Mouse (Mus musculus) 3134 (cell line): ENCODE data around the gene Zfp1.

Experiments
- DNase-seq: peaks from one replicate; pipeline ENCODE4 v3.0.0-alpha.2; 2011; ENCODE audit warnings: low spot score; ENCODE audit not compliant: insufficient read length; ENCODE audit errors: extremely low read depth

Zfp1 gene

GRCm38 (mm10) chr8:111658819-111659423 lies 15.7 kb downstream of the Zfp1 start:
- peak; percentile 49 for DNase-seq

DNA sequence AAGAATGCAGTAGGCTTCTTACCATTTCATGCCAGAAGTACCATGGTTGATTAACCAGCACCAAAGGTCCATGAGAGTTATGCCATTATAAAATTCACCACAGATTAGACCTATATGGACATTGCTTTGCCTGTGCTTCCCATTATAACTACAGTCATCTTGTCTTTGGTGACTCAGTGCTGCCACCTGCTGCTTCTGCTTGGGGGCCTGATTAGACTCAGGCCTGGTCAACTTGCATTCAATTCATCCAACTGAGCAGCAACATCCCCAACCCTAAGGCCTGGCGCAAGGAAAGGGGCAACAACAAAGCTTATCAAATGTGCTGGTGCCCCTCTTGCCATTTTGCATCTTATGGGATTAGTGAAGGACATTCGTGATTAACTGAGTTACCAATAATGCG lies 19.3 kb downstream of the Zfp1 start:
- peak; percentile 24 for DNase-seq

- no peak for DNase-seq
Observed at GRCm38 (mm10) chr8:111666751-111667150, 23.6 kb downstream of the Zfp1 start.

DNA sequence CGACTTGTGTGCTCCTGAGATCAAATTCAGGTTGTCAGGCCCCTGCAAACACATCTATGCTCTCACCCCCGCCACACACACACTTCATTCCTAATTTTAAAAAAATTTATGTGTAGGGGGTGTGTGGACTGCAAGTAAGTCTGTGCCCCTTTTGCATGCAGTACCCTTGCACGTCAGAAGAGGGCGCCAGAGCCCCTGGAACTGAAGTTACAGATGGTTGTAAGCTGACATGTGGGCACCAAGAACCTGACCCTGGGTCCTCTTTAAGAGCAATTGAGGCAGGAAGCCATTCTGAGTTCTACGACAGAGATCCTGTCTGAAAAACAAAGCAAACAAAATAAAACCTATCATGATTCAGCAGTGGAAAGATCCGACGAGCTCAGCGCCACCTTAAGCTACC lies 33.0 kb downstream of the Zfp1 start:
- DNase-seq, result no peak

- DNase-seq, result no peak
Observed at GRCm38 (mm10) chr8:111678111-111678510, 34.9 kb downstream of the Zfp1 start.

DNA sequence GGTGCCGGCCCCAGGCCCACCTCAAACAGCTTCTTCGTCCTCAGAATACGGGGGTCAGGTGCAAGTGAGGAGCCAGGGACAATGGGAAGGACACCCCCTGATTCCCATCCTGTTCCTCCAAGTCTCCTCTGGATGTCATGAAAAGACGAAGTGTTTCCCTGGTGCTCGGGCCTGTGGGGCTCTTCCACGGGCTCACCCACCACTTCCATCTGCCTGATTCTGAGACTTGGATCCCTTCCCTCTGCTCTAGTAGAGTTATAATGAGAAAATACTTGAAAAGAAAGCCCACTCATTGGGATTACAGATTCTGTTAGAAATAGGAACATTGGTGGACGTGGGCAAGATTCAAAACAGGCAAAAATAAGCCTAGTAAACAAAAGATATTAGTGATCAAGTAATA lies 35.6 kb downstream of the Zfp1 start:
- DNase-seq, result no peak

DNA sequence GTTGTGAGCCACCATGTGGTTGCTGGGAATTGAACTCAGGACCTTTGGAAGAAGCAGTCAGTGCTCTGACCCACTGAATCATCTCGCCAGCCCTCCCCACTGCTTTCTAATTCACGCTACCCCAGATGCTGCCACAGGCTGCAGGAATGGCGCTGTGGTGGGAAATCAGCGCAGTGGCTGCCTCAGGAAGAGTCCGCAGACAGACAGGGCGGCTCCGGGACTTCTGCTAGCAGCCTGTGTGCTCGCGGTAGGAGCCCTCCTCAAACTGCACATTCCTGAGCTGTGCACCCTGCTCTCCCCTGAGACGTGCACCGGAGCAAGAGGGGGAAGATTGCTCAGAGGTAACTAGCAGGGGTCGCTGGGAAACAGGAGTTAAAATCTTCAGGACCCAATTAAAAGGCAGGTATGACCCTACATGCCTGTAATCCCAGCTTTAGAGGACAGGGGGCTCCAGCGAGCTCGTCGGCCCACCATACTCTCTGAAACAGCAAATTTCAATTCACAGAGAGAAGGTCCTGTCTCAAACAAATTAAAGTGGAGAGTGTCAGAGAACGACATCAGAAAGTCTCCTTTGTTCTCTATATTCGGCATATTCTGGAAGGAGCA lies 37.3 kb downstream of the Zfp1 start:
- DNase-seq, result no peak

GRCm38 (mm10) chr8:111681153-111681552 lies 38.0 kb downstream of the Zfp1 start:
- DNase-seq, result no peak

GRCm38 (mm10) chr8:111682521-111682920 lies 39.3 kb downstream of the Zfp1 start:
- no peak for DNase-seq

- DNase-seq, result no peak
Observed at GRCm38 (mm10) chr8:111686881-111687280, 43.7 kb downstream of the Zfp1 start.

DNA sequence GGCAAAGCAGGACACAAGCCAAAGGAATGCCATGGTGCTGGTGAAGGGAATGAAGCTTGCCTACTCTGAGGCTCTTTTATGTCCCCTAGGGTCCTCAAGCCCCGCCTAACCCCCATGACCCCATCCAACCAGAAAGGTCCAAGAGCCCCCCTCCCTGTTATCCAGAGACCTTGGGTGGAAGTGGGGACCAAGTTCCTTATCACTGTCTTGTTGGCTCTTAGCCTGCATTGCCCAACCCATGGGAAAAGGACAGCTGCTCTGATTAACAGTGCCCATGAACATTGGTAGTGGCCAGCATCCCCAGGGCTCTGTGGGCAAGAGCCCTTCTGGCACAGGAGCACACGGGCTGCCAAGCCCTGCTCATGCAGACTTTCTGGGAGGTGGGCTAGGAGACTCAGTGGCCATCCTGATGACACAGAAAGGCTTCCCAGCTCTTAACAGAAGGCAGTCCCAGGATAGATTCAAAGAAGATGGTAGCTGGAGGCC lies 47.8 kb downstream of the Zfp1 start, which contains the start of gene Ctrb1:
Gene Ctrb1 (minus strand): TSS at position 51 of the 486 bp plus-strand sequence.
- DNase-seq, result no peak

GRCm38 (mm10) chr8:111693261-111693741 lies 50.1 kb downstream of the Zfp1 start:
- DNase-seq, result no peak

DNA sequence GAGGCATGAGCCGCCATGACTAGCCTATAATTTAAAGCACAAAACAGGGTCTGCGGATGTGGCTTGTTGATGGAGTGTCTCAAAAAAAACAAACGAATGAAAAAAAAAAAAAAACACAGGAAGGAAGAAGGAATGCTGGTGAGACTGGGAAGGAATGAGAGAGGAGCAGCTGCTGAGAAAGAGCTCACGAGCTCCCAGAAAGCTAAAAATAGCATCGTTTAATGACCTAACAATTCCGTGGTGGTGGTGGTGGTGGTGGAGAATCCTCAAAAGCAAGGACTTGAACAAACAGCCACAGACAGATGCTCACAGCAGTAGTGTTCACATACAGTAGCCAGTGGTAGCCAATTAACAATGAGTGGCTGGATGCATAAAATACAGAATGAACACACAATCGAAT lies 52.2 kb downstream of the Zfp1 start:
- DNase-seq, result no peak

DNA sequence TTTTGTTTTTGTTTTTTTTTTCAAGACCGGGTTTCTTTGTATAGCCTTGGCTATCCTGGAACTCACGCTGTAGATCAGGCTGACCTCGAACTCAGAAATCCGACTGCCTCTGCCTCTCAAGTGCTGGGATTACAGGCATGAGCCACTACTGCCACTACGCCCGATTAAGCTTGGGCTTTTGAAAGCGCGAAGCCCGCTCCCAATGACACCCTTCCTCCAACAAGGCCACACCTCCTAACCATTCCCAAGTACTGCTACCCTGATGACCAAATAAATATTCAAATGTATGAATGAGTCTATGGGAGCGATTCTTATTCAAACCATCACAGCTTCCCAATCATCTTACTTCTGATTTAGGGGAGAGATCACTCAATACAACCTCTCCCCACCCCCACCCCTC lies 54.5 kb downstream of the Zfp1 start:
- no peak for DNase-seq

DNA sequence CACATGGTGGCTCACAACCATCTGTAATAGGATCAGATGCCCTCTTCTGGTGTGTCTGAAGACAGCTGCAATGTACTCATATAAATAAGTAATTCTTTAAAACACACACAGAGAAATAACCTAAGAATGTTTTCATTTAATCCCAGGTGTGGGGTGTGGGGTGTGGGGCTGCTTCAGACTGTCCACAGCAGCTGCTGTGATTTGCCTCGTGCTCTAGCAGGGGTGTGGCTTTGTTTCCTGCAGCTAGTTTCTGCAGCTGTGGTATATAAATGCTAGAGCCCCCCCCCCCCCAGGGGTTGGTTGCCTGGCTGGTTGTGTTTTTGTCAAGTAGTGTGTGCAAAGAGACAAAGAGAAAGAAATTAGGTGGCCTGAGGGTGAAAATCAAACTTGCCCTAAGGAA lies 55.8 kb downstream of the Zfp1 start:
- no peak for DNase-seq

- no peak for DNase-seq
Observed at GRCm38 (mm10) chr8:111700201-111700600, 57.0 kb downstream of the Zfp1 start.

DNA sequence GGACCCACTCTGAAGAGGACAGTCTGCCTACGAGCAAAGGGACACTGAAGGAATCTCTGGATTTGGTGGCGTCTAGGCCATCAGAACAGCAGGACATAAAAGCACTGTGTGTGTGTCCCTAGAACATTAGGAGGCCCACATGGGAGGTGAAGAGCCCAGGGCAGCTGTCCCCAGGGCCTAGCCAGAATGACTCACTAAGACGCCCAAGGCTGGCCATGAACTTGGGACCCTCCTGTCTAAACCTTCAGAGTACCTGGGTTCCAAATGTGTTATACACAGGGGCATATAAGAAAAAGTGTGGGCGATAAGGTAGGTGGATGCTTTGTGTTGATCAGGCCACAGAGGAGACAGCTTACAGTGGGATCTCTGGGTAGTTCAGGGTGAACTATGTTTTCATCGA lies 57.5 kb downstream of the Zfp1 start:
- no peak for DNase-seq

DNA sequence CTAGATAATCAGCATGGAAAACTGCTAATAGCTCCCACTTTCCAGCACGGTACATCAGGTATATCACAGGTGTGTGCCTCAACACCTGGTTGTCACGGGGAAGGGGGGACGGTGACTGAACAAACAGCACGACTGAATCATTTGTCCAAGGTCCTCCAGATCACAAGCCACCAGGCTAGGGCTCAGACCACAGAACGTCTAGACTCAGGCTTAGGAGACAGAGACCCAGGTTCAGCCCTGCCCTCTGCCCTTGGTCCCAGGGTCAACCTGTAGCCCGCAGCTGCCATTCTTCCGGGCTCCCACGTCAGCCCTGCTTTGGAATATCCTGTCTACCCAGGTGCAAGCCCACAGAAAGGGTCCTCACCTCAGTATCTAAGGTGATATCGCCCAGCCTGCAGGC lies 58.2 kb downstream of the Zfp1 start:
- DNase-seq, result no peak

GRCm38 (mm10) chr8:111704585-111704984 lies 61.4 kb downstream of the Zfp1 start:
- DNase-seq, result no peak

DNA sequence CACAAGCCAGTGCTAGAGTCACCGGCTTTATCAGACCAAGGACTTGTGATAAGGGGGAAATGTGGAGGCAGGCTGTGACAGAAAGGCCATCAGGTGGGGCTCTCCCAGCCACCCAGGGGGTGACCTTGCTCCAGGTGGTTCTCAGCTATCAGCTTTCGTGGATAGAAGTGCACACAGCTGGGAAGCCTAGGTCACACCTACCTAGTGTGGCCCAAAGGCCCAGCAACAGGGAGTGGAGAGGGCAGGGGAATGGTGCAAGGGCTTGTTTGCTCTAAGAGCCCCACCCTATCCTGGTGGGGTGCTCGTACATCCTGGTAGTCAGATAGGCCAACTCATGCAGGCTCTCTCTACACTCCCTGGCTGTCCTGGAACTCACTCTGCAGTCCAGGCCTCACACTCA lies 62.0 kb downstream of the Zfp1 start:
- no peak for DNase-seq

GRCm38 (mm10) chr8:111705699-111706098 lies 62.5 kb downstream of the Zfp1 start:
- DNase-seq, result no peak

GRCm38 (mm10) chr8:111708265-111708664 lies 65.1 kb downstream of the Zfp1 start:
- no peak for DNase-seq
